Comparison of ENCODE assay signal across 9 mouse cellular contexts in genomic region chr17:26314291-26314690, GRCm38 (mm10).
DNase-seq lines count a peak whose midpoint lies in the region; ATAC-seq and TF ChIP-seq lines count a peak whose summit lies in the region.
"Had no signal": no experiment of that assay in that cellular context is flagged by ENCODE, and none has a peak within 500 bp of the region (broad histone marks: within the 10 kb centered on the region; RNA-seq: fewer than 3 reads in every experiment).

No protein-coding gene starts in this region.

- H3K27ac ChIP-seq in heart, embryonic 14.5 days (replicated peaks in 1 of 2; ENCODE audit: control insufficient read depth in 1 of 2, insufficient read depth in 1 of 2, low read depth in 2 of 2, low read length in 2 of 2) = 0 out of 4 replicates have a peak overlapping the region, but pooled peaks of 1 of the 2 experiments have one; percentile 15
- H3K27ac ChIP-seq in layer of hippocampus, adult 2 months = no peak overlapping the region
- H3K27ac ChIP-seq: hindbrain, embryonic 15.5 days had no signal

- peaks cover 0 to 3% of the 10 kb centered on the region in 2 experiments; a peak in 3 of 4 replicates for H3K4me1 ChIP-seq in heart, embryonic 14.5 days (ENCODE audit: control insufficient read depth in 2 of 2, insufficient read depth in 2 of 2, low read length in 2 of 2)
- H3K4me1 ChIP-seq: hindbrain, embryonic 15.5 days had no signal

- WGBS in heart, embryonic 14.5 days = 10% methylated on average over 6 of the region's 6 CpGs

- no peak overlapping the region for H3K4me2 ChIP-seq in heart, embryonic 14.5 days (ENCODE audit: low read length)
- H3K4me2 ChIP-seq: hindbrain, embryonic 15.5 days had no signal

- DNase-seq in B cell, adult 2 months = peak; percentile 16 to 22
- peak; percentile 94 for DNase-seq in adipocyte (ENCODE audit: low spot score)
- peak; percentile 80 for DNase-seq in embryo, embryonic 11 days
- DNase-seq in layer of hippocampus, adult 2 months (ENCODE audit: low spot score in 2 of 2) = peak; percentile 77 to 87
- DNase-seq in lung, postnatal 14 days = peak; percentile 85
- DNase-seq in skeletal muscle tissue, adult 2 months (ENCODE audit: low read depth, low spot score) = peak; percentile 32

- peak; percentile 80 for TF ChIP-seq CTCF in layer of hippocampus, adult 2 months (conservative IDR thresholded peaks at IDR 0.05)

- no peak overlapping the region for H3K4me3 ChIP-seq in heart, embryonic 14.5 days (ENCODE audit: control insufficient read depth in 1 of 2, insufficient read depth in 1 of 2, low read depth in 1 of 2, low read length in 2 of 2)
- H3K4me3 ChIP-seq in layer of hippocampus, adult 2 months = no peak overlapping the region
- H3K4me3 ChIP-seq: hindbrain, embryonic 15.5 days had no signal

- H3K36me3 ChIP-seq in heart, embryonic 14.5 days (ENCODE audit: control insufficient read depth, insufficient read depth, low read length) = no peaks in the 10 kb centered on the region
- H3K36me3 ChIP-seq: hindbrain, embryonic 15.5 days had no signal

- H3K9ac ChIP-seq in heart, embryonic 14.5 days (ENCODE audit: low read length) = 0 out of 2 replicates have a peak overlapping the region, but pooled peaks have one; percentile 27
- H3K9ac ChIP-seq: hindbrain, embryonic 15.5 days had no signal

- H3K9me3 ChIP-seq in heart, embryonic 14.5 days (ENCODE audit: control insufficient read depth, low read length) = no peaks in the 10 kb centered on the region
- H3K9me3 ChIP-seq: hindbrain, embryonic 15.5 days had no signal

- ATAC-seq in heart, embryonic 14.5 days (ENCODE audit: insufficient number of reproducible peaks, insufficient read depth, low FRiP score, low read depth) = no peak; the same call in 1 of the 2 replicates
- no peak for ATAC-seq in erythroid progenitor cell, adult 5-6 weeks (replicated peaks; ENCODE audit: low FRiP score, poor library complexity, severe bottlenecking)

- no peaks in the 10 kb centered on the region for H3K27me3 ChIP-seq in heart, embryonic 14.5 days (ENCODE audit: control insufficient read depth, insufficient read depth, low read length)
- H3K27me3 ChIP-seq: hindbrain, embryonic 15.5 days had no signal

Comparison
In these comparisons a context has a peak if more than half of its experiments do, and no peak if none do; other contexts are left out.
1. DNase-seq: peak in every context shown above with its lines; median percentile 94 in adipocyte; 85 in lung, postnatal 14 days; 82 in layer of hippocampus, adult 2 months; 80 in embryo, embryonic 11 days; 32 in skeletal muscle tissue, adult 2 months; 19 in B cell, adult 2 months.